Mouse (Mus musculus) neural tube, embryonic 14.5 days (tissue): ENCODE results near the gene Esm1. TPM values are rescaled to one million over a fixed set of nuclear protein-coding genes. Genes with fewer than 3 reads are reported as not detected.
"Not testable (repeated sequence)": the region's sequence is repeated elsewhere in the genome, so short reads cannot be mapped to it uniquely, and the experiment has no call there.

Experiments used
- ATAC-seq: fragments of 200-750 bp; cut with Nextera tagmentation; 2 replicates; pipeline ENCODE4 v1.8.0; 2017; ENCODE audit warnings: low read depth, mild to moderate bottlenecking, moderate TSS enrichment, moderate library complexity
- H3K27ac ChIP-seq: fragments of 300-500 bp; sonication (generic); 2 replicates; pipeline ENCODE4 v1.5.1; 2014; ENCODE audit warnings: low read depth, mild to moderate bottlenecking, control low read depth, low read length, moderate library complexity, mixed read lengths
- H3K27me3 ChIP-seq: fragments of 300-500 bp; sonication (generic); 2 replicates; pipeline ENCODE4 v1.6.1; 2014; ENCODE audit warnings: low read length; ENCODE audit not compliant: control insufficient read depth, insufficient read depth
- H3K36me3 ChIP-seq: fragments of 300-500 bp; sonication (generic); 2 replicates; pipeline ENCODE4 v1.6.1; 2014; ENCODE audit warnings: low read length, mixed read lengths; ENCODE audit not compliant: control insufficient read depth, insufficient read depth
- H3K4me1 ChIP-seq: fragments of 300-500 bp; sonication (generic); 2 replicates; pipeline ENCODE4 v1.6.1; 2014; ENCODE audit warnings: low read length; ENCODE audit not compliant: control insufficient read depth, insufficient read depth
- H3K4me2 ChIP-seq: fragments of 300-500 bp; sonication (generic); 2 replicates; pipeline ENCODE4 v1.6.1; 2014; ENCODE audit warnings: mild to moderate bottlenecking, low read depth, low read length, control low read depth
- H3K4me3 ChIP-seq: fragments of 300-500 bp; sonication (generic); 2 replicates; pipeline ENCODE4 v1.5.1; 2014; ENCODE audit warnings: low read depth, low read length, control low read depth, mixed read lengths
- H3K9ac ChIP-seq: fragments of 300-500 bp; sonication (generic); replicated peaks from 2 replicates; pipeline ENCODE4 v1.6.1; 2014; ENCODE audit warnings: low read depth, mild to moderate bottlenecking, control low read depth, low read length, mixed read lengths
- H3K9me3 ChIP-seq: fragments of 300-500 bp; sonication (generic); 2 replicates; pipeline ENCODE4 v1.6.1; 2016; ENCODE audit warnings: low read length; ENCODE audit not compliant: control insufficient read depth
- WGBS: fragments of 180-500 bp; shearing (Covaris S2); extraction: QIAGEN DNeasy Blood & Tissue Kit; methylation state at CpG from one replicate; pipeline ENCODE4 v1.1.7; 2014; 5-methylcytosine and 5-hydroxymethylcytosine counted together
- polyA plus RNA-seq: library from polyadenylated mRNA; unstranded; fragments of >200 nt; fragmentation: Nextera tagmentation; extraction: Ambion mirVana; gene quantifications from 2 replicates; pipeline ENCODE4 v1.2.1, GENCODE M21; 2014

Esm1 gene
- polyA plus RNA-seq, 1 experiment from 2014 or later = 0.19 TPM

DNA sequence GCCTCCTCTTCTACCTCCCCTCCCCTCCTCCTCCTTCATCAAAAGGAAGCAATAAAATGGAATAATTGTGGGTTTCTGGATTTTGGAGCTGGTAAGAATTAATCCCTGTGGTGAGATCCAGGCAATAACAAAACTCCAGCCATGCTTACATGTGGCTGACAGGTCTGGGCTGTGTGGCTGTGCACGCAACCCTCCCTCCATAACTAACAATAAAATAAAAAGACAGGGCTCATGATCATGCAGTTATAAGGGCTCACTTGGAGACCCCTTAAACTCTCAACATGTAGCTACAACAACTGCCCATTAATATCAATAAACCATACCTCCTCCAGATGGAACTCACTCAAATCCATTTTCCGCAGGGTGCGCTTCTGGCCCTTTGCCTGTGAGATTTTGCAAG lies 4.4 kb downstream of the Esm1 start:
- H3K4me1 ChIP-seq = no peaks in the 10 kb centered on the region
- H3K9me3 ChIP-seq = no peaks in the 10 kb centered on the region
- 93% methylated on average over 3 of the region's 3 CpGs for WGBS
- ATAC-seq = no peak
- no peak overlapping the region for H3K9ac ChIP-seq
- H3K36me3 ChIP-seq = no peaks in the 10 kb centered on the region
- no peak overlapping the region for H3K4me3 ChIP-seq
- no peak overlapping the region for H3K27ac ChIP-seq
- H3K27me3 ChIP-seq = no peaks in the 10 kb centered on the region
- H3K4me2 ChIP-seq = no peak overlapping the region

DNA sequence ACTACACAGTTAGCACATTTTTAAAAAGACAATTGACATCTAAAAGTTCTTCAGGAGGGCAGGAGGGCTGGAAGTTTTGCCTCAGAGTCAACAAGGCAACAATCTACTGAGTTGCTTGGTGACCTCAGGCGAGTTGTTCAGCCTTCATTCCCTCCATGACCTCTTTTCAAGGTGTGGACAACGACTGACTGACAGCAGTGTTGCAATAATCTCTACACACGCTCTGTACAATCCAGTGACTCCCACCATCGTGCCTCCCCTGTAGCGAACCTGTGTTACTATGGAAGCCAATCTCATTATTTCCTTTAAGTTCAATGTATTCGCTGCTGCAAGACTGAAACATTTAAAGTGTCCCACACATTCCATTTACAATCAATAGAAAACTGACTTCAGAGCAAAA lies 12.4 kb downstream of the Esm1 start:
- Histone ChIP-seq H3K4me2 (no peak overlapping the region), H3K36me3 (no peaks in the 10 kb centered on the region), H3K27ac (no peak overlapping the region), H3K4me3 (no peak overlapping the region), H3K9me3 (no peaks in the 10 kb centered on the region), H3K27me3 (no peaks in the 10 kb centered on the region), H3K9ac (no peak overlapping the region), H3K4me1 (0 out of 2 replicates have a peak, but pooled peaks cover 4% of the 10 kb centered on the region)
- ATAC-seq = no peak
- 82% methylated on average over 6 of the region's 6 CpGs for WGBS

DNA sequence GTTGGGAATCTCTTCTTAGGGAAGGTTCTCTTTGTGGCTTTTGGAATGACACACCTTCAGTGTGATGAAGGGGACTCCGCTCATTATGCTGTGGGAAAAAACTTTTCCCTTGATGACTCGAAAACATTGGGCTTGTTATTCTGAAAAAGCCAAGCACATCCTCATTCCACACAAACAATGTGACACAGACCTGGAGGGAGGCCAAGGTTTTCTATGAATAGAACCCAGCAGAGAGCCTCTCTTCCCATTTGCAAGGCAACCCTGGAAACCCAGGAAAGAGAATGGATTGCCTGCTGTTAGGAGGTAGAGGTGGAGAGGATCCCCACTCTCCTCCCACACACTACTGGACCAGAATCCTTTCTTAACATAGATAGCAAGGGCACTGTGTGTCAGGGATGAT lies 14.6 kb downstream of the Esm1 start:
- Histone ChIP-seq H3K27me3 (no peaks in the 10 kb centered on the region), H3K9me3 (no peaks in the 10 kb centered on the region), H3K27ac (no peak overlapping the region; the same call in 1 of the 2 replicates), H3K9ac (no peak overlapping the region), H3K36me3 (no peaks in the 10 kb centered on the region), H3K4me1 (0 out of 2 replicates have a peak, but pooled peaks cover 4% of the 10 kb centered on the region), H3K4me2 (peak overlapping the region; percentile 5; the same call in 1 of the 2 replicates), H3K4me3 (no peak overlapping the region)
- WGBS = 11% methylated on average over 2 of the region's 2 CpGs
- peak; percentile 47; the same call in 1 of the 2 replicates for ATAC-seq

DNA sequence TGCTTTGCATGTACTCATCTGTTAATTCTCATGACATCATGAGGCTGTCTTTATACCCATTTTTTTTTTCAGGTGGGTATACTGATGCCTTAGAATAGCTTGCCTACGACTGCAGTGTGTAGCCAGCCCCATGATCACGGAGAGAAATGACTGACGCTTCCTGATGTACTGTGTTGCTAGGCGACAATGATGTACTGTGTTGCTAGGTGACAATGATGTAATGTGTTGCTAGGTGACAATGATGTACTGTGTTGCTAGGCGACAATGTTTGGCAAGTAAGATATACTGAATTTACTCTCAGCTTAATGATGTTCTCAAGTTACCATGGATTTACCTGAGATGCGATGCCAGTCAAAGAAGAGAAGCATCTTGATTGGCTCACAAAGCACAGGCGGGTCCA lies 16.4 kb downstream of the Esm1 start, which contains the start of gene Gzmk:
Gene Gzmk (minus strand): TSS at position 98 of the 400 bp plus-strand sequence.
- WGBS = 34% methylated on average over 7 of the region's 7 CpGs
- no peaks in the 10 kb centered on the region for H3K27me3 ChIP-seq
- ATAC-seq = peak; percentile 98
- no peaks in the 10 kb centered on the region for H3K36me3 ChIP-seq
- 0 out of 2 replicates have a peak, but pooled peaks cover 4% of the 10 kb centered on the region for H3K4me1 ChIP-seq
- no peaks in the 10 kb centered on the region for H3K9me3 ChIP-seq
- H3K9ac ChIP-seq = no peak within 1 kb of the TSS
- no peak within 1 kb of the TSS for H3K27ac ChIP-seq
- H3K4me2 ChIP-seq = no peak within 1 kb of the TSS
- H3K4me3 ChIP-seq = no peak within 1 kb of the TSS

DNA sequence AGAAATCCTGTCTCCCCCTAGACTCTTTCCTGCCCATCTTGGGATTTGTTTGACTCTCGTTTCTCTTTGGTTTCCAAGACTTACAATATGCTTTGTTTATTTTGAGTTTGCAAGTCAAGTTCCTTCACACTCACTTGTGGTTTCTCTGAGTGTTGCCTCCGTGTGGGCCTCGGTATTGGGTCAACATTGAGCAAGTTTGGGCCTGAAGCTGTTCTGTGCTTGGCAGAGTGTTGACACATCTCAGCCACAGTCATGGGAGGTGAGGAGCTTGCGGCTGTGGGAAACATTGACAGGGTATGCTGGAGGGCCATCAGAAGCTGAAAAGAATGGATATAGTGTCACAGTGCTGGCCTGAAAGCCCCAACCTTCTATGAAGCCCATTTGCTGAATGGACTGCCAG lies 17.6 kb downstream of the Esm1 start:
- H3K27ac ChIP-seq = no peak overlapping the region
- 88% methylated on average over 4 of the region's 4 CpGs for WGBS
- no peaks in the 10 kb centered on the region for H3K36me3 ChIP-seq
- H3K4me3 ChIP-seq = no peak overlapping the region
- no peaks in the 10 kb centered on the region for H3K9me3 ChIP-seq
- H3K4me2 ChIP-seq = no peak overlapping the region
- ATAC-seq = no peak
- H3K27me3 ChIP-seq = no peaks in the 10 kb centered on the region
- H3K4me1 ChIP-seq = 0 out of 2 replicates have a peak, but pooled peaks cover 4% of the 10 kb centered on the region
- no peak overlapping the region for H3K9ac ChIP-seq

DNA sequence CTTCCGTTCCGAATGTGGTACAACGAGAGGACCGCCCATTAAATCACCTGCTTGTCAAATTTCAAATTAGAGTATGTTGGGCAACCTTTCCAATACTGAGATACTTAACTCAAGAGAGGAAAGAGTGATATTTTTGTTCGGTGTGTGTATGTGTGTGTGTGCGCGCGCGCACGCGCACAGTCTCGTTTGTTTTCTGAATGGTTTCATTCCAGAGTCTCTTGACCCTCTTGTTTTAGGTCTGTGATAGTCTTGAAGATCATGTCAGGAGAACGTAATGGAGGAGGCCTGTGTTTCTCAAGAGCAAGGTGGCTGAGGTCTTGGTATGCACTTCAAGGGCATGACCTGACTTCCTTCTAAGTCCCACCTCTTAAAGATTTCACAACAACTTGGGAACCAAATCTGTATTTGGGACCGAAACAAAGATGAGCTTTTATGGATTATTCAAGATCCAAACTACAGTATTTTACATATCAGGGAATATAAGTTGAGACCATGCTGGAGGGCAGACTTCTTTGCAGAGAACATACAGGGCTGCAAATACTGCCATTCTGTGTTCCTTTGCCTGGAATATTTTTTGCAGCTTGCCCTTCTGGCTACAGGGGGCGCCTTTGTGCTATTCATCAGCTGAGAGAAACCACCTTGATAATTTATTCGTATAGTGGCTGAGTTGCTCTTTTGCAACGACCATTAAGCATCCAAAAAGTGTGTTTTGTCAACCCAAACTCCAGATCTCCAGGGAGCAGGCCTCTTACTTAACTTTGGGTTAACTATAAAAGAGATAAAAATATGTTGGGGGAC lies 18.4 kb downstream of the Esm1 start:
- WGBS = 88% methylated on average over 17 of the region's 17 CpGs
- no peak for ATAC-seq
- H3K27ac ChIP-seq = no peak overlapping the region

DNA sequence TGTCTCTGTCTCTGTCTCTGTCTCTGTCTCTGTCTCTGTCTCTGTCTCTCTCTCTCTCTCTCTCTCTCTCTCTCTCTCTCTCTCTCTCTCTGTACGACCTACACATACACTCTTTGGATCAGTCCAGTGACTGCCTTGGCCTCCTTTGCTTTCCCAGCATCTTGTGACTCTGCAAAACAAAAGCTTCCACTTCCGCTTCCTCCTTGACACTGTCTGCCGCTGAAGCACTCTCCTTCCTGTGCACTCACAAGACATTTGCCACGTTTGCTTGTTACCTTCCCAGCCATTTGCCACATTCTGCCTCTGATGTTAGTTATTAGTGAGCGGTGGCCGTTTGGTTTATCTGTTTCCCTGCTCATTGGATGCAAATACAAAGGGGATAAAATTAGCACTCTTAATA lies 32.7 kb downstream of the Esm1 start:
- Histone ChIP-seq H3K4me2 (no peak overlapping the region), H3K36me3 (no peaks in the 10 kb centered on the region), H3K4me1 (no peaks in the 10 kb centered on the region), H3K9ac (no peak overlapping the region), H3K9me3 (no peaks in the 10 kb centered on the region), H3K4me3 (no peak overlapping the region), H3K27ac (no peak overlapping the region), H3K27me3 (no peaks in the 10 kb centered on the region)
- 65% methylated on average over 6 of the region's 6 CpGs for WGBS
- no peak for ATAC-seq

More for the DNA sequence above, 18.4 kb downstream of the Esm1 start:
- Histone ChIP-seq H3K36me3 (no peaks in the 10 kb centered on the region), H3K9me3 (no peaks in the 10 kb centered on the region), H3K4me1 (0 out of 2 replicates have a peak, but pooled peaks cover 4% of the 10 kb centered on the region), H3K9ac (no peak overlapping the region), H3K4me2 (no peak overlapping the region), H3K27me3 (no peaks in the 10 kb centered on the region), H3K4me3 (no peak overlapping the region)

DNA sequence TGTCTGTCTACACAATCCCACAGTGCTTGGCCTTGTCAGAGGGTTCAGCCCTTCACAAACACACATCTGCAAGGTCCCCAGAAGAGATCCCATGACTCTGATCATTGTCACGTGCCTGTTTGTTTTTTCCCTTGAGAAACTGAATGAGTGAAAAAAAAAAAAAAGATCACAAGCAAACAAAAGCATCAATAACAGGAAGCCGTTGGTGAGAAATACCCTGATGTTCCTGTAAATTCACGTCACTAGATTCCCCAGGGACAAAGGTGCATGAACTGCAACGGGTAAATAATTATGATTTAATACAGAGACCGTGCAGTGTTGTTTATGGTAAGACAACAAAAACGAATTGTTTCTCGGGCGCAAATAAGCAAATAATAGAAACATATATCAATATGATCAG lies 35.6 kb downstream of the Esm1 start:
- Histone ChIP-seq H3K4me1 (no peaks in the 10 kb centered on the region), H3K27me3 (no peaks in the 10 kb centered on the region), H3K36me3 (no peaks in the 10 kb centered on the region), H3K9ac (no peak overlapping the region), H3K9me3 (no peaks in the 10 kb centered on the region), H3K4me2 (no peak overlapping the region), H3K4me3 (no peak overlapping the region), H3K27ac (no peak overlapping the region)
- 66% methylated on average over 8 of the region's 8 CpGs for WGBS
- ATAC-seq = no peak

DNA sequence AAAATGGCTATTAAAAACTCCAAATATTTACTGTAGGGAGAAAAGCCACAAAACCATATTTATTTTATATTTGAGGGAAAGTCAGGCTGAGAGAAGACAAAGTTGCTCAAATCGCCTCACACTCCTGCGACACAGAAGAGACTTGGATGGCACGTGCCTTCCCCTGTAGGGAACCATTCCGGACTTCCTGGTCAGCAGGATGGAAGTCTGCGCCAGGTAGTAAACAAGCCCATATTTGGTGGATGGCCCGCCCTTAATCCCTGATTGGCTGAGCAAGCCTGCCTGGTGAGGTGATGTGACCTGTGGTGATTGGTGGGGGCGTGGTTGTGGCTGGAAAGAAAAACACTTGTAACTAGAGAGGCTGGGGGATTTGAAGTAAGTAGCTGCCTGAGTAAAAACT lies 43.1 kb downstream of the Esm1 start:
- H3K36me3 ChIP-seq, H3K9me3 ChIP-seq, H3K27me3 ChIP-seq, H3K4me1 ChIP-seq, H3K4me2 ChIP-seq, H3K27ac ChIP-seq, H3K4me3 ChIP-seq, H3K9ac ChIP-seq, ATAC-seq: not testable (repeated sequence)
- 86% methylated on average over 7 of the region's 7 CpGs for WGBS
